Mouse (Mus musculus) fibroblast of lung, adult 2 months (primary cell): Measurements from ENCODE around the gene Stk38l.
"Not testable (repeated sequence)": the region's sequence is repeated elsewhere in the genome, so short reads cannot be mapped to it uniquely, and the experiment has no call there.

Source experiments
- DNase-seq: peaks from one replicate; pipeline ENCODE4 v3.0.0-alpha.2; 2011; ENCODE audit warnings: low read depth

Gene Stk38l

GRCm38 (mm10) chr6:146733554-146733953, 8.8 kb downstream of the Stk38l start:
- no peak for DNase-seq

- no peak for DNase-seq
Observed at GRCm38 (mm10) chr6:146738889-146739288, 14.1 kb downstream of the Stk38l start.

GRCm38 (mm10) chr6:146740724-146741123, 15.9 kb downstream of the Stk38l start:
- no peak for DNase-seq

- peak; percentile 64 for DNase-seq
Observed at GRCm38 (mm10) chr6:146741986-146742635, 17.3 kb downstream of the Stk38l start.

- DNase-seq = not testable (repeated sequence)
Observed at GRCm38 (mm10) chr6:146744266-146744665, 19.5 kb downstream of the Stk38l start.

GRCm38 (mm10) chr6:146745180-146745579, 20.4 kb downstream of the Stk38l start:
- DNase-seq = no peak

GRCm38 (mm10) chr6:146746577-146746976, 21.8 kb downstream of the Stk38l start:
- DNase-seq = no peak

- DNase-seq = no peak
Observed at GRCm38 (mm10) chr6:146747057-146747456, 22.3 kb downstream of the Stk38l start.

- DNase-seq = no peak
Observed at GRCm38 (mm10) chr6:146748271-146748670, 23.5 kb downstream of the Stk38l start.

- DNase-seq = peak; percentile 46
Observed at GRCm38 (mm10) chr6:146751671-146752070, 26.9 kb downstream of the Stk38l start.

GRCm38 (mm10) chr6:146752178-146752577, 27.4 kb downstream of the Stk38l start:
- no peak for DNase-seq

- no peak for DNase-seq
Observed at GRCm38 (mm10) chr6:146752612-146753011, 27.8 kb downstream of the Stk38l start.

GRCm38 (mm10) chr6:146753560-146754160, 28.9 kb downstream of the Stk38l start:
- no peak for DNase-seq

GRCm38 (mm10) chr6:146755136-146755535, 30.3 kb downstream of the Stk38l start:
- no peak for DNase-seq

GRCm38 (mm10) chr6:146755679-146756078, 30.9 kb downstream of the Stk38l start:
- no peak for DNase-seq

- no peak for DNase-seq
Observed at GRCm38 (mm10) chr6:146759027-146759426, 34.2 kb downstream of the Stk38l start.

GRCm38 (mm10) chr6:146760022-146760421, 35.2 kb downstream of the Stk38l start:
- DNase-seq = no peak

GRCm38 (mm10) chr6:146760736-146761135, 35.9 kb downstream of the Stk38l start:
- DNase-seq = no peak

- DNase-seq = peak; percentile 41
Observed at GRCm38 (mm10) chr6:146762264-146762898, 37.6 kb downstream of the Stk38l start.

GRCm38 (mm10) chr6:146764593-146764992, 39.8 kb downstream of the Stk38l start:
- no peak for DNase-seq

GRCm38 (mm10) chr6:146765270-146765669, 40.5 kb downstream of the Stk38l start:
- DNase-seq = no peak

GRCm38 (mm10) chr6:146768813-146769404, 44.1 kb downstream of the Stk38l start:
- DNase-seq = no peak
